In the genomic region with DNA sequence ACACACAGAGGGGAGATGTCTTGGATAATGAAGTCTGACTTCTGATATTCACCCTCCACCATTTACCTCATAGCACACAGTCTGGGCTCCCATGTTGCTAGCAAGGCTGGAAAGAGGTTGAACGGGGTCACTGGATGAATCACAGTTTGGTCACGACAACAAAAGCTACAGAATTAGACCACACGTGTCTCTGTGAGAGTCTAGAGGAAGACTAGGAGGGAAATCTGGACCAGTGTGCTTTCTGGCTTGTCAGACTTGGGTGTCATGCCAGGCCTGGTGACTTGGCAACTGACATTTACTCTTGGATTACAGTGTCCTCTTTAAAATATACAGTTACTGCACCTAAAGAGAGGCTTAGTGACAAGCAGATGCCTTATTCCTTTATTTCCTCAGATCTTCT, we compare ENCODE assay signal across 40 mouse cellular contexts. TPM values are rescaled to one million over a fixed set of nuclear protein-coding genes. Genes with fewer than 3 reads are reported as not detected.
A peak's percentile ranks its signal among the peaks of the same experiment; 100 is the strongest.
DNase-seq lines count a peak whose midpoint lies in the region; ATAC-seq and TF ChIP-seq lines count a peak whose summit lies in the region.
"Had no signal": no experiment of that assay in that cellular context is flagged by ENCODE, and none has a peak within 500 bp of the region (broad histone marks: within the 10 kb centered on the region; RNA-seq: fewer than 3 reads in every experiment).

No protein-coding gene starts in this region.

- H3K79me2 ChIP-seq in C2C12 (ENCODE audit: control insufficient read depth, insufficient read depth): no peaks in the 10 kb centered on the region

- H3K4me1 ChIP-seq in heart, embryonic 12.5 days (replicated peaks): no peaks in the 10 kb centered on the region
- H3K4me1 ChIP-seq: forebrain, embryonic 15.5 days; hindbrain, embryonic 12.5 days; midbrain, embryonic 13.5 days; neural tube, embryonic 15.5 days had no signal

- no peak for ATAC-seq in heart, embryonic 12.5 days (ENCODE audit: insufficient number of reproducible peaks, low FRiP score)
- ATAC-seq: forebrain, embryonic 15.5 days; intestine, embryonic 16.5 days; midbrain, embryonic 13.5 days; Patski had no signal

- no peak overlapping the region for H3K27ac ChIP-seq in heart, embryonic 12.5 days (ENCODE audit: poor library complexity, severe bottlenecking)
- H3K27ac ChIP-seq: forebrain, embryonic 15.5 days; heart, adult 2 months; hindbrain, embryonic 12.5 days; liver, embryonic 14.5 days; macrophage; midbrain, embryonic 13.5 days; neural tube, embryonic 15.5 days had no signal

- H3K9ac ChIP-seq in heart, embryonic 12.5 days: no peak overlapping the region
- H3K9ac ChIP-seq: forebrain, embryonic 15.5 days; hindbrain, embryonic 12.5 days; liver, embryonic 14.5 days; midbrain, embryonic 13.5 days; neural tube, embryonic 15.5 days had no signal

- WGBS in heart, embryonic 12.5 days: 74% methylated on average over 3 of the region's 3 CpGs

- no peaks in the 10 kb centered on the region for H3K27me3 ChIP-seq in heart, embryonic 12.5 days (replicated peaks)
- no peaks in the 10 kb centered on the region for H3K27me3 ChIP-seq in C2C12 (ENCODE audit: control insufficient read depth, insufficient read depth, insufficient read length)
- H3K27me3 ChIP-seq: CH12.LX; forebrain, embryonic 15.5 days; hindbrain, embryonic 12.5 days; midbrain, embryonic 13.5 days; neural tube, embryonic 15.5 days; Patski had no signal

- H3K4me2 ChIP-seq in heart, embryonic 12.5 days: no peak overlapping the region
- H3K4me2 ChIP-seq: forebrain, embryonic 15.5 days; hindbrain, embryonic 12.5 days; midbrain, embryonic 13.5 days; neural tube, embryonic 15.5 days had no signal

- no peak overlapping the region for H3ac ChIP-seq in C2C12 (ENCODE audit: control insufficient read depth, insufficient read length, low read depth)

- H3K4me3 ChIP-seq in heart, embryonic 12.5 days: no peak overlapping the region
- H3K4me3 ChIP-seq in C2C12 (ENCODE audit: insufficient read depth, poor library complexity, severe bottlenecking): no peak overlapping the region
- H3K4me3 ChIP-seq: forebrain, embryonic 15.5 days; heart, adult 2 months; hindbrain, embryonic 12.5 days; midbrain, embryonic 13.5 days; neural tube, embryonic 15.5 days had no signal

- H3K9me3 ChIP-seq in heart, embryonic 12.5 days (replicated peaks): no peaks in the 10 kb centered on the region
- H3K9me3 ChIP-seq: forebrain, embryonic 15.5 days; hindbrain, embryonic 12.5 days; midbrain, embryonic 13.5 days; neural tube, embryonic 15.5 days had no signal

- peak; percentile 41 to 45 for DNase-seq in heart, adult 18-20 months
- DNase-seq in adipocyte (ENCODE audit: low spot score): peak; percentile 62
- DNase-seq in adrenal gland, postnatal 36 days: peak; percentile 8 to 23
- DNase-seq in thymus, adult 18-20 months: no peak
- DNase-seq in kidney, postnatal 36 days: no peak
- DNase-seq: B cell, adult 2 months; cerebellum, adult 11 months; cerebellum, adult 9-10 months; cerebellum, postnatal 36 days; gastrocnemius, postnatal 25 days; kidney, adult 9 months; kidney, postnatal 14 days; liver; lung, adult 2 months; lung, postnatal 10 days; spleen, adult 18-20 months; thymus, postnatal 36 days had no signal

- H3K36me3 ChIP-seq in heart, embryonic 12.5 days: no peaks in the 10 kb centered on the region
- H3K36me3 ChIP-seq in C2C12 (ENCODE audit: control insufficient read depth, insufficient read depth): no peaks in the 10 kb centered on the region
- H3K36me3 ChIP-seq: forebrain, embryonic 15.5 days; hindbrain, embryonic 12.5 days; midbrain, embryonic 13.5 days; neural tube, embryonic 15.5 days had no signal

- H3K79me3 ChIP-seq in C2C12 (ENCODE audit: low read depth): no peaks in the 10 kb centered on the region

- TF ChIP-seq CTCF in C2C12 (IDR thresholded peaks at IDR 0.05; ENCODE audit: control insufficient read depth, insufficient read depth, insufficient read length): no peak

TF ChIP-seq in C2C12, 6 proteins besides CTCF, POLR2A, EP300 and RAD21:
- TF ChIP-seq FOSL1 (IDR thresholded peaks at IDR 0.05; ENCODE audit: insufficient read depth, low read length, poor library complexity, severe bottlenecking) (no peak), USF1 (IDR thresholded peaks at IDR 0.05; ENCODE audit: low read depth) (peak; percentile 16)
TF ChIP-seq in C2C12: peak in this region for 1.

RNA-seq across cellular contexts. Expression of a gene that starts 20.1 kb away (rescaled TPM):
- total RNA-seq in heart, adult 18-20 months (2021): under 1 TPM in 1 of 2 experiments, not detected in 1; 0.75 TPM
- polyA plus RNA-seq in heart, embryonic 12.5 days (2016; fragmentation: Nextera tagmentation; extraction: Ambion mirVana): 0.31 and 0.52 TPM in 2 replicates
- not detected for polyA plus RNA-seq in C2C12 (2012; fragmentation: generic; extraction: Trizol)
- not detected for total RNA-seq in adrenal gland, postnatal 36 days (2021)
- total RNA-seq: CH12.LX; ES-E14; gastrocnemius, postnatal 25 days; heart, adult 2 months; layer of hippocampus, adult 18-20 months; layer of hippocampus, postnatal 10 days; left cerebral cortex, adult 18-20 months; left cerebral cortex, postnatal 14 days; megakaryocyte-erythroid progenitor cell, adult 5-6 weeks had no signal
- polyA plus RNA-seq: embryonic facial prominence, embryonic 11.5 days; frontal cortex, adult 2 months; hindbrain, embryonic 12.5 days; limb, embryonic 11.5 days; macrophage; Patski had no signal

RNA-seq across cellular contexts. Expression of a gene that starts 50.9 kb away (rescaled TPM):
- total RNA-seq in heart, adult 18-20 months (2021): not detected
- polyA plus RNA-seq in heart, embryonic 12.5 days (2016; fragmentation: Nextera tagmentation; extraction: Ambion mirVana): 0.10 TPM in 1 of 2 replicates, not detected in the other
- polyA plus RNA-seq in C2C12 (2012; fragmentation: generic; extraction: Trizol): not detected
- not detected for total RNA-seq in adrenal gland, postnatal 36 days (2021)
- total RNA-seq: gastrocnemius, adult 18-20 months; gastrocnemius, postnatal 25 days; heart, adult 2 months; left cerebral cortex, adult 18-20 months; left cerebral cortex, postnatal 14 days; megakaryocyte-erythroid progenitor cell, adult 5-6 weeks had no signal
- polyA plus RNA-seq: embryonic facial prominence, embryonic 11.5 days; heart, adult 2 months; hindbrain, embryonic 12.5 days; lung, adult 2 months; macrophage; neural tube, embryonic 15.5 days; Patski had no signal

RNA-seq across cellular contexts. Expression of a gene that starts 56.3 kb away (rescaled TPM):
- total RNA-seq in heart, adult 18-20 months (2021): not detected
- polyA plus RNA-seq in heart, embryonic 12.5 days (2016; fragmentation: Nextera tagmentation; extraction: Ambion mirVana): not detected in 2 replicates
- not detected for polyA plus RNA-seq in C2C12 (2012; fragmentation: generic; extraction: Trizol)
- under 1 TPM in 1 of 2 experiments, not detected in 1; 0.20 TPM for total RNA-seq in adrenal gland, postnatal 36 days (2021)
- total RNA-seq: gastrocnemius, postnatal 25 days; heart, adult 2 months; megakaryocyte-erythroid progenitor cell, adult 5-6 weeks had no signal
- polyA plus RNA-seq: embryonic facial prominence, embryonic 11.5 days; heart, adult 2 months; heart, embryonic 16.5 days; limb, embryonic 11.5 days; liver, embryonic 14.5 days; macrophage; midbrain, embryonic 13.5 days; Patski had no signal

Comparison
In these comparisons a context has a peak if more than half of its experiments do, and no peak if none do; other contexts are left out.
1. DNase-seq: peak in heart, adult 18-20 months (2 of 2), adipocyte (single experiment) and adrenal gland, postnatal 36 days (2 of 2); none in thymus, adult 18-20 months (0 of 2) and kidney, postnatal 36 days (0 of 2).